Mouse (Mus musculus): ENCODE results near the gene Dnase1l1.
A peak's percentile ranks its signal among the peaks of the same experiment; 100 is the strongest.

Gene Dnase1l1

DNA sequence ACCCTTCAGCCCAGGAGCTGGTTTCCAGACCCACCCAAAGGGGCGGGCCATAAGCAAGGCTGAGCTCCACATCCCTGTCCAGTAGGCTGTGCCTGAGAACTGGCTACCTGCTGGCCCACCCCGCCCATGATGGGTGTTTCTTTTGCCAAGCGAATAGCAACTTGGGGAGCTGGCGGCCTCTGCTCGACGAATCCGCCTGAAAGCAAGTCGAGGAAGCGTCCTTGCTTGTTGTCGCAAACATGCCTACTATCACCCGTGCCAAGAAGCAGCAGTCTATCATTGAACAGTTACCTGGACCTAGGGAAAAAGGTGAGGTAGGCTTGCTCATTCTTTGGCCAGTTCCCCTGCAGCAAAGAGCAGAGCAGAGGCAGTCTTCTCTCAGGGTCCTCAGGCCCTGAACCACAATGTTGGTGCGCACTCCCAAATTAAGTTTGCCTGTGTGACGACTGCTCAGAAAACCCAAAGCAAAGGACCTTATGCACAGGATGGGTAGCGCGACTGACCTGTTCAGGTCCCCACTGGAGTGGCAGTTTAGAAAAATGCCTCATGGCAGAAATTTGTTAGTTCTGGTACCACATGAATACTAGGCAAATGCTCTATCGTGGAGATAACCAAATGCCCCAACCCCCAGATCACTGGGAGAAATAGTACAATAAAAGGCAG, at the start of gene Dnase1l1, which contains the start of gene Taz:
Gene Dnase1l1, minus strand, starts transcription at position 606 of the 663 bp plus-strand sequence.
Gene Taz, plus strand, starts transcription at position 181 of the 663 bp plus-strand sequence.
- peak; percentile 88 for DNase-seq (ENCODE audit: low read depth, low spot score)

DNA sequence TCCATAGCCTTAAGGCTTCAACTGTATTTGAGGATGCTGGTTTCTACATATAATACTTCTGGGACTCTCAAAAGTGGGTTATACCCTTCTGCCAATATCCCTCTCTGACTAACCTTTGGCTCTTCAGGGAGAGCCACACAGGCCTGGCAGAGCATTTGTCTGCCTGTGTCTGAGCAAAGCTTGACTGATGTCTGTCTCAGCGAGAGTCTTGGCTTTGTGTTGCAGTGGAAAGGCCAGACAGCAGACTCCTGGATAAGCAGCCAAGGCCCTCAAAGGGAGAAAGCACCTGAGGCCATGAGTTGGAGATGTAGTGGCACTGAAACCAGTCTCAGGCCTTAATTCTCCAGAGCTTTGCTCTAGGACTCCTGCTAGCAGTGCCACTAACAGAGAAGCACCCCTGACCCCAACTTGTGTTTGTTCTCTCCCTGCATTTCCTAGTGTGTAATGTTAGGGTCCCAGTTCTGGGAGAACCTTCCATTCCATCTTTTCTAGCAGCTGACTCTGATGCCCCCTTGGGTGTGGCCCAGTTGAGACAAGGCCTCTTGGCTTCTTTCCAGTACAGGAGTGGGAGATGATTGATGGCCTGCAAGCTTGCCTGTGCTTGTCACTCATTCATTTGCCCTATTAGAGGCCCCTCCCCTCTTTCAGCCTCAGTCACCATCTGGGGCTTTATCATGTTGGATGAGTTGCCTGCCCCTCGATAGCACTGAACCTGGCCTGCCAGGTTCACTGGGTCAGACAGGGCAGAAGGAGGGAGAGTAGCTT, 48.2 kb upstream of the Dnase1l1 start:
- peak; percentile 70 for DNase-seq (ENCODE audit: low read depth, low spot score)

DNA sequence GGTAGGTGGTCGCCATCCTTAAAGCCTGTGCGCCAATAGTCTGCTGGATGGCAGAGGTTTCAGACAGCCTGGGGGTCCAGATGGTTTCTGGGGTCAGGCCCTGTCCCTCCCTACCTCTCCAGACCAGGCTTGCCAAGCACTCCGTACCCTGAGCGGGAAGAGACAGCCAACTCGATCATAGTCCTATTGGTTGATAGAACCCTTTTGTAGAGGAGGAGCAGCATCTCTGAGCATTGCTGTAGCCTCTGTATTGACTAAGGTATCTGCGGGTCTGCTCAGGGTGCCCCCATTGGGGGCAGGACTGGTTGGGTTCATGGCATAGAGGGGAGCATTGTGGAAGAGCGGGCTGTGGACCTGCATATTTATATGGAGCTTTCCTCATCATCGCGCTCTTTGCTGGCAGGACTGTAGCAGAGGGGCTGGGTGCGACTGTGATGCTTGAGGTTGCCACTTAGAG, 47.1 kb upstream of the Dnase1l1 start:
- no peak for DNase-seq (ENCODE audit: low read depth, low spot score)

DNA sequence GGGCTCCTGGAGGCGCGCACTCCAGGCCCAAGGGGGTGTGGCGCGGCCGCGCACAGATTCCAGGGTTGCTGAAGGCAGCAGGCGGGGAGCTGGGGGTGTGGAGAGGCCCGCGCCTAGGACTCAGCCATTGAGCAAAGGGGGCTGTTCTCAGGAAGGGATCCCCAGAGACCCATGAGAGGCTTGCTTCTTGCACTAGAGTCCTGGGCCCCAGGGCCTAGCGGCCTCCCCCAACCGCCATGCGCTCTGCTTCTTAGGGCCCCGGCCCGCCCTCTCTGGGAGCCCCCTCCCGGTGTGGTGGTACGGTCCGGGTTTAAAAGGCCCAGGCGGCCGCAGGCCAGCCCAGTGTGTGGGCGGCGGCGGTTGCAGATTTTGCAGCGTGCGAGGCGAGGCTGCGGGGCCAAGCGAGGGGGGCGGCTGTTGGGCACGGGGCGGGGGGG, 46.6 kb upstream of the Dnase1l1 start, which contains the start of gene Plxna3:
Gene Plxna3, plus strand, starts transcription at position 342 of the 437 bp plus-strand sequence.
- DNase-seq (ENCODE audit: low read depth, low spot score): peak; percentile 75

DNA sequence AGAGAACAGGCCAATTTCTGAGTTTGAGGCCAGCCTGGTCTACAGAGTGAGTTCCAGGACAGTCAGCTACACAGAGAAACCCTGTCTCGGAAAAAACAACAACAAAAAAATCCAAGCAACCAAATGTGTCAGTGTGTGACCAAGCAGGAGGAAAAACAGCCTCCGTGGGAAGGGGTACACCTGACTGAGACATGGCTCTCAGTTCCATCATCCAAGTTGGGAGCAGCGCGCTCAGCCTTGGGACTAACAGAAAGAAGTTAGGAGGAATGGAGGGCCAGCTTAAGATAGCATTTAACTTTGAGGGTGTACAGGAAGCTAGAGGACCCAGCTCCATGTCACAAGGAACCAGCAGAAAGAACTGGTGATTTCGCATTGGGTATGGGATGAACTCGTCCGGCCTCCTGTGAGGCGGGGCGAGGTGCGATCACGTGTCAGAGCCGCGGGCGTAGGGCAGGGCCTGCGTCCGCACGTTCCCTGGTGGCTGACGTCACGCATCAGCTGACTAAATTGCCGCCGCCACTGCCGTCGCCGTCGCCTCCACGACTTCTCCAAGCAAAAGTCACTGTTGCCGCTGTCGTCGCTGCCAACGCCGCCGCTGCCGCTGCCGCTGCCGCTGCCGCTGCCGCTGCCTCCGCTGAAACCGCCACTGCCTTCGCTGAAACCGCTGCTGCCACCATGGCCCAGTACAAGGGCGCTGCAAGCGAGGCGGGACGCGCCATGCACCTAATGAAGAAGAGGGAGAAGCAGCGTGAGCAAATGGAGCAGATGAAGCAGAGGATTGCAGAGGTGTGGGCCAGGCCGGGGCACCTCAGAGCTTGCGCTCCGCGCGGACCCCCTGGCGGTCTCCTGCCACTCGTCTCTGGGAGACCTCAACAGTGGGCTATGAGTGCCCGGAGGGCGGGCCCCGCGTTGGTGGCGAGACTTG, 30.7 kb upstream of the Dnase1l1 start, which contains the start of gene Fam50a:
Gene Fam50a, plus strand, starts transcription at position 494 of the 925 bp plus-strand sequence.
- peak; percentile 97 for DNase-seq (ENCODE audit: low read depth, low spot score)

DNA sequence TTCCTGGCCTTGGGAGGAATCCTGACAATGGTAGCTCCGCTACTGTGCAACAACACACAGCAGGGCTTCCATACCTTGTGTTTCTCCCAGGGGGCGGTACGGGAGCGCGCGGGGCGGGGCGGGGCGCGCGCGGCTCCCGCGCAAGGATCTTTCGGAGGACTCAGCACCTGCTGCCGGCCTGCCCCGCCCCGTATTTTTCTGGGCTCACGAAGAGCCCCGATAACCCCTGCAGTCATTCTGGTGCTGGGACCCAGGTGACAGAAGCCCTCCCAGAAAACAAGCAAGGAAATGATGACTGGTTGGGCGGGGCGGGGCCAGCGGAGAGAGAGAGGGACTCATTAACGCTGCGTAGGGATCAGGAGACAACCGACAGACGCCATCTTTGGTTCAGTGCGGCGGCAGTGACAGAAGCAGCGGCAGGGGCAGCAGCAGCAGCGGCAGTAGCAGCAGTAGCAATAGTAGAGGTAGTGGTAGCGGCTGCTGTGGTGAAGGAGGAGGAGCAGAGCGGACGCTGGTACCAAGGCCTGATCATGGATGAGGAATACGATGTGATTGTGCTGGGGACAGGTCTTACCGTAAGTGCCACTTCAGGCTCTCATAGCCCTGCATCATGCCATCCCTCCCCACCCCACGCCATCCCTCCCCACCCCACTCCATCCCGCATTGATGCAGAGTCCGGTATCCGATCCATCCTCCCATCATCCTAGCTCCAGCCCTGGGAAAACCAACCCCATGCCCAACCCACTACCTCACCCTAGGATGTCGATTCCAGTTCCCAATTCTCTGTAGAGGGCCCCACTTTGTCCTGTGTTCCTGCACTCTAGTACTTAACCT, 22.9 kb upstream of the Dnase1l1 start, which contains the start of gene Gdi1:
Gene Gdi1, plus strand, starts transcription at position 132 of the 834 bp plus-strand sequence.
- peak; percentile 85 for DNase-seq (ENCODE audit: low read depth, low spot score)

DNA sequence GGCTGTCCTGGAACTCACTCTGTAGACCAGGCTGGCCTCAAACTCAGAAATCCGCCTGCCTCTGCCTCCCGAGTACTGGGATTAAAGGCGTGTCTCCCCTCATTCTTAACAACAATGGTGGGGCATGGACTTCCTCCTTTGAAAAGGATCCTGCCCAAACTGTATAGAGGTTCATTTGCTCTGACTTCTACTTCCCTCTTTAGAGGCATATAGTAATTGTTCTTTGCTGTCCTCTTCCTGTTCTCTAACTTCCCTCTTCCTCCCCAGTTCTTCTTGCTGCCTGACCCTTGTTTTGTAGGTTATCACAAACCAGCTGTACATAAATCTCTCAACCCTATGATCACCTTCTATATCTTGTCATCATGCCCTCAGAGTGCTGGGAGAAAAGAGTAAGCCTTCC, 17.6 kb upstream of the Dnase1l1 start:
- no peak for DNase-seq (ENCODE audit: low read depth, low spot score)

DNA sequence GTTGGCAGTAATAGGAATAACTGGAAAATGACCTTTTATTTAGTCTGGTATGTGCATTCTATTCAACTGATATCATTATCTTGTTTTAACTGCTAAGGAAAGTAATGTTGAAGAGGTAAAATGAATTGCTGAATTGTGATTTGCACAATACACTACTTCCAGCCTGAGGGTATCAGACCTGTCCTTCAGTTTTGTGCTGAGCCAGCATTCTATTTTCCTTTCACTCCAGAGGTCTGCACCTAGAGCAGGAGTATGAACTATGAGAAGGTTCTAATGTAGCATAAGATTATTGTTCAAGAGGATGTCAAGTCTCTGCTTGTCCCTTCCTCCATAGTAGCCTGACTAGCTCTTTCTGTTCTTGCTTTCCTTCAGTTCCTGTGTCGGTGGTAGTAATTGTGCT, 16.2 kb upstream of the Dnase1l1 start:
- no peak for DNase-seq (ENCODE audit: low read depth, low spot score)

DNA sequence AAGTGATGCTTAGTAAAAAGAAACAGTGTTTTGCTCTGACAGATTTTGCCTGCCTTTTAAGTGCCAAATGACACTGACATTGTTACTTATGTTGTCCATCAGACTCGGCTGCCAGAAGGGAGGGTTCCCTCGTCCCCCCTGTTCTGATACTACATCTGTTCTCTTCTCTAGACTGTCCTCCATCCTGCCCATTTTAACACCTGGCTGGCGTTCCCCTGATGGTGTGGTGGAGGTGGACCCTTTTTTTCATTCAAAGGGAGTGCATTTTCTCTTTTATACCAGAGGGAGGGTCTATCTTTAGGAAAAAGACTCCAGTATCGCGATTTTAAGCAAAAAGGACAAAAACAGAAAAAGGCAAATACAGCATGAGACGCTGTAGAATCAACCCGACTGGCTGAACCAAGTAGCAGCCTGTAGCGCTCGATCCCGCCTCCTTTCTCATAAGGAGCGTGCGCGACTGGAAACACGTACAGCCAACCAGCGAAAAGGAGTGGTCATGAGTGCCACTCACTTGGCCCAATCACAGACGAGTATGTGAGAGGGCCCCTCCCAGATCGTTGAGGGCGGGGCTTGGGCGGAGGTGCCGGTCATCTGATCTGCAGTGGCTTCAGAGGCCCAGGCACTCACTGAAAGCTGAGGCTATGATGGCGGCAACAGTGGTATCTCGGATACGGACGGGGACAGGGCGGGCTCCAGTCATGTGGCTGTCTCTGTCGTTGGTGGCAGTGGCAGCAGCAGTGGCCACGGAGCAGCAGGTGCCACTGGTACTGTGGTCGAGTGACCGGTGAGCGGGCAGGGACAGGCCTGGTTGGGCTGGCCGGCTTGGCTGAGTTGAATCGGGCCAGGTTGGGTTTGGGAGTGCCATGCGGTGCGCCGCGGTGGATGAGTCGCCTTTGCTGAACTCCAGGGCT, 14.7 kb upstream of the Dnase1l1 start, which contains the start of gene Atp6ap1:
Gene Atp6ap1, plus strand, starts transcription at position 560 of the 911 bp plus-strand sequence.
- DNase-seq (ENCODE audit: low read depth, low spot score): peak; percentile 98

DNA sequence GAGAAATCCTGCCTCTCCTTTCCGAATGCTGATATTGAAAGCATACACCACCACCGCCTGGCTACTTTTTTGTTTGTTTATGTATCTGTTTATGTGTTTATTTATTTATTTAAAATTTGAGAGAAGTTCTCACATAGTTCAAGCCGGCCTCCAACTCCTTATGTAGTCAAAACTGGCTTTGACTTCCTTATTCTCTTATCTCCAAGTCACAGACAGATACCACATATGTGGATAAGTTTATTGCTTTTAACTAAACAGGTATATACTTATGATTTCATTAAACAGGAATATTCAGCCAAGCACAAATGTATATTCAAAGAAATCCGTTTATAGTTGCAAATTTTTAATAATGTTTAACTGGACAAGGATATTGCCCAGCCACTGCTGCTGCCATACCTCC, 11.3 kb upstream of the Dnase1l1 start:
- no peak for DNase-seq (ENCODE audit: low read depth, low spot score)

DNA sequence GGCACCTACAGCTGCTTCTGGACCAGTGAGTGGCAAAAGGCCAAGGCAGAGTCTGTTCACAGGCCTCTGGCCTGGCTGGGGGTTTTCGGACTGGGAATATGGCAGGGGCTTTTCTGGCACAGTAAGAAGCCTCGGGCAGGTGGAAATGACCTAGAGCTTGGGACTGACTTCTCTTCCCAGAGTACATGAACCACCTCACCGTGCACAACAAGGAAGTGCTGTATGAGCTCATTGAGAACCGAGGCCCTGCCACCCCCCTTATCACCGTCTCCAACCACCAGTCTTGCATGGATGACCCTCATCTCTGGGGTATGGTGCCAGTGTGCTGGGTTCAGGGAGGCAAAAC, 928 bp upstream of the Dnase1l1 start:
- no peak for DNase-seq (ENCODE audit: low read depth, low spot score)

DNA sequence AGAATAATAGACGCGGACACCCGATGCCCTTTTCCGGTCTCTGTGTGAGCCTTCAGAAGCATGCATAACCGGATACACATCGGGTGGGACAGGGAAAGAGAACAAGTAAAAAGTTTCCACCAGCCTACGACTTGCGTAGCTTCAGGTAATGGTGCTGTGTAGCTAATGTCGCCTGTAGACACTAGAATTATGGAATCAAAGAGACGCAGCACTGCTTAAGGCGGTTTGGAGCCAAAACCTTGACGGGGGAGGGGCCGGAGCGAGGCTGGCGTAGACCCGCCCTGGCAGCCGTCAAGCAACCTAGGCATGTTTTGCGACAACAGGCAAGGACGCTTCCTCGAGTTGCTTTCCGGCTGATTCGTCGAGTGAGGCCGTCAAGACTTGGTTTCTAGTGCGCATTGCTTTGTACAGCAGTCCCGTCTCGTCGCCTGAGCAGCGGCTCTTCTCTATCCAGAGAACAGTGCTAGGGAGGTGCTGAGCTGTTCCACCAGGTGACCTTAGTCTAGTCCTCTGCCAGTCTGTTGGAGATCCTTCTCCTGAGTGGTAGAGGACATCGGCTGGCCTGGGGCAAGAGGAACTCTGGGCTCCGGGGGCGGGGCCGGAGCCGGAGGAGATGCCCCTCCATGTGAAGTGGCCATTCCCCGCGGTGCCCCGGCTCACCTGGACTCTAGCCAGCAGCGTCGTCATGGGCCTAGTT, 406 bp upstream of the Dnase1l1 start:
- DNase-seq (ENCODE audit: low read depth, low spot score): peak; percentile 96

DNA sequence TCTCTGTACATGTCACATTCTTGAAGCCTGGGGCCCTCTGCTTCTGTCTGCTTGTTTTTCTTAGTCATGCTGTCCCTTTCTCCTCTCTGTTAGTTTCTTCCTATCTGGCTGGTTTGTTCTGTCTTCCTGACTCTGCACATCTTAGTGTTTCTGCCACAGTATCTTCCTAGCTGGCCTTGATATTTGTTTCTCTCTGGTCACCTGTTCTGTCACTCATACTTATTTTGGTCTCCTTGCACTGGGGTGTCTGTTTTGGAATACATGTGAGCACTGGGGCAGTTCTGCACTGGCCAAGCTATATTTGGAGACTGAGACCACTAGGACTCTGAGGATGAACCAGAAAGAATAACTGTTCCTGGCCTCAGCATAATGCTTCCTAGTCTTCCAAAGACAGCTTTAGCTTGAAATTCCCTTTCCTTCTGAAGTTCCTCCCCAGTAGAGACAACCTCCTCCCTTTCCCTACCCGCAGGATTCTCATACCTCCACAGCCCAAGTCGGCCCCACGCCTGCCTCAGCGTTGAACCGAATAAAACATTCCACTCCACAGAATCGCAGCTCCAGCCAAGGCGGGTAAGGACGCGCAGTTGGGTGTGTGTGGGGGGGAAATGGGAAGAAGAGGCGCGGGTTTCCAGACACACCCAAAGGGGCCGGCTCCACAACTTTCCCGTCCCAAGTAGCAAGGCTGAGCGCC, 951 bp downstream of the Dnase1l1 start:
- no peak for DNase-seq (ENCODE audit: low read depth, low spot score)

DNA sequence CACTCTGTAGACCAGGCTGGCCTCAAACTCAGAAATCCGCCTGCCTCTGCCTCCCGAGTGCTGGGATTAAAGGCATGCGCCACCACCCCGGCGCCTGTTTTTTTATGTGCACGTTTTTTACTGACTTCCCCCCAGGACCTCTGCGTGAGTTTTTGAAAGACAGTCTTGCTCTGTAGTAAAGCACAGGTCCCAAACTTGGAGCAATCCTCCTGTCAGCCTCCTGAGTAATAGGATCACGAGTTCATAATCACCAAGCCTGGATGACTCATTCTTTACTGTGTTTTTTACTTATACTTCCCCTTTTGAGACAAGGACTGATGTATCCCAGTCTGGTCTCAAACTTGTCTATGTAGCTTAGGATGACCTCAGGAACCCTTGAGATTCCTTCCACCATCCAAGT, 4.2 kb downstream of the Dnase1l1 start:
- no peak for DNase-seq (ENCODE audit: low read depth, low spot score)

DNA sequence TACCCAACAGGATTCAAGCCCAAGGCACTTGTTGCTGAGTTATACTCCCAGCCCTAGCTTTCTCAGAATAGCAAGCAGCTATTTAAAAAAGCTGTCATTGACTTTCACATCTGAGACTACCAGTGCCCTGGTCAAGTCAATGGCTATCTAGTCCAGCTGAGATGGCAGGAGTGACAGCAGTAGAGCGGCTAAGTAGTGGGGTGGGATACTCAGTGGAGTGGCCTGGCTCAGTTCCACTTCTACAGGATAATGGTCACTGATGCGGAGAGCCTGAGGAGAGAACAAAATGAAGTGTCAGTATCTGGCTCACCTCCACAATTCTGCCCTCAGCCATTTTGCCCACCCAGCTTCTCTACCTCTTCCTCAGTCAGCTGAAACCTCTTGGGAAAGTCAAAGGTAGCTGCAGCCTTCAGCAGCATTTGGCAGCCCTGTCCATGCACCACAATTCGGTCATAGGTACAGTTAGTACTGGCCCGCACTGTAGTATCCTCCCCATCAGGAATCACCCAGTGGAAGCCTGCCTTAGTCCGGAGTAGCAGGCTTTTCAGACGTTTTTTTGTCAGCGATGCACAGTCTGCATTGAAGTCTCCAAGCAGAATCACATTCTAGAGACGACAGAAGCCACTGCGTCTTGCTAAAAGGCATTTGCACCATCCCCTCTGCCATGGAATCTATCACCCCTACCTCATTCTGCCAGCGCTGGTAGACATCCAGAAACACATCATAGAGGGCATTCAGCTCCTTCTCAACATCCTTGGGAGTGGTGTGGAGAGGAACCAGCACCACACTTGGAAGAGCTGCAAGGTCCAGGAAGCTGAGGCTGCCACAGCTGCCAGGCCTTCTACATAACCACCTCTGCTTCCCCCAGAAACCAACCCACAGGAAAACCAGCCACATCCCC, 8.5 kb downstream of the Dnase1l1 start:
- DNase-seq (ENCODE audit: low read depth, low spot score): no peak

DNA sequence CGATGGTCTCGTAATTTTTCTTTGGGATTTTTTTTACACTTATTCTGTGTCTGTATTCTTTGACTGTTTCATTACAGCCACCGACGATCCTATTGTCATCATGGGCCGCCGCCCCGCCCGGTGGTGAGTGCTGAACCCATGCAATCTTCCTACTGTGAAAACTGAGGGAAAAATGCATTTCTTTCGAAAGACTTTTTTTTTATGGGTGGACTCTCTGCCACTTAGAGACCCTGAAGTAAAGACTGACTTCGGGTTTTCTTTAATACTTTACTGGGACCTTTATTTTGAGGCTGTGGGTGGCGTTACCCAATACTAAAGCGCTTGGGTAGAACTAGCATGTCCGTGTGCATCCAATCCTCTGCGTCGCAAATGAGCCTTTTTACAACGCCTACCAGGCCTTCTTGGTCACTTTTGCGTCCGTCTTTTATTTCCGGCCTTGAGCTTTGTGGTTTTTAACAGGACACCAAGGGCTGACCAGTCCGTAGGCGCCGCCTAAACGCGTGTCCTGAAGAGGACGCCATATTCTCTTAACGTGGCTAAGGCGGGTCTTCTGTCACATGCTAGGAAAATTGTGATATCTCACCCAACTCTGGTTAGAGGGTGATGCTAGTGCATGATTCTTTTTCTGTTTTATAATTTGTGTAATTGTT, 11.1 kb downstream of the Dnase1l1 start:
- peak; percentile 50 for DNase-seq (ENCODE audit: low read depth, low spot score)

All from brain, adult 2 months (tissue).